Mouse (Mus musculus) heart, adult 2 months (tissue): ENCODE data around the gene Pde4c.

Source experiments
- CTCF ChIP-seq: fragments of 200-600 bp; IDR thresholded peaks from 2 replicates; pipeline ENCODE4 v1.8.1; 2022; ENCODE audit warnings: antibody characterized with exemption, mild to moderate bottlenecking, moderate library complexity
- EP300 ChIP-seq: fragments of 200-500 bp; IDR thresholded peaks from 2 replicates; pipeline ENCODE4 v1.6.1; 2011; ENCODE audit warnings: low read depth, low read length, control low read depth; ENCODE audit not compliant: insufficient read depth
- POLR2A ChIP-seq: fragments of 200-500 bp; IDR thresholded peaks from 2 replicates; pipeline ENCODE4 v1.6.1; 2011; ENCODE audit warnings: mild to moderate bottlenecking, low read depth, low read length, control low read depth; ENCODE audit not compliant: insufficient read depth

DNA sequence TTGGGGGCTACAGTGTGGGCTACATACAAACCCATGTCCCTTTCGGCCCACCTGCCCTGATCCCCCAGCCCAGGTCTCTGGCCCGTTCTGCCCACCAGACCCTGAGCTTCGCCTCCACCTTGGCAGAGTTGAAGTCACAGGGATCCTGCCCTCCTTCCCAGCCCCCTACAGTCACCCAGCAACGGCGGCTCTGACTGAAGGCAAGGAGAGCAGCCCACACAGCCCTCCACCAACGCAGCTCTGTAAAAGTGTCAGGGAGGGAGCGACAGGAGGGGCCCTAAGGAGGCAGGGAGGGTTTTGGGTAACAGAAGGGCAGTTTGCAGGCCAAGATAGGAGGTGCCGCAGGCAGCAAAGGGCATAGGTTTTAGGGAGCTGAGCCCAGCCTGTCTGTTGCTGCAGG lies 67.3 kb downstream of the Pde4c start:
- no peak for TF ChIP-seq POLR2A
- TF ChIP-seq CTCF, result no peak
- no peak for TF ChIP-seq EP300
